Mouse (Mus musculus) T-helper 1 cell (primary cell): Measurements from ENCODE around the gene Gm20920.
"Not testable (repeated sequence)": the region's sequence is repeated elsewhere in the genome, so short reads cannot be mapped to it uniquely, and the experiment has no call there.

Experiments used
- in situ Hi-C: fragments of 300-600 bp; cut with MboI, MseI; formaldehyde crosslinking; loops from one replicate; pipeline ENCODE4 v1.15.1; 2025; ENCODE audit warnings: high pct_unique_total_duplicates

Gm20920 gene

GRCm38 (mm10) chrY:51851820-51852219 is at the start of gene Gm20920:
Gene Gm20920 (plus strand): TSS chrY:51852120.
- in situ Hi-C loops = not testable (repeated sequence)
